Mouse (Mus musculus): Measurements from ENCODE around the gene Add3.
A peak's percentile ranks its signal among the peaks of the same experiment; 100 is the strongest.

Add3 gene

GRCm38 (mm10) chr19:53276902-53277707, 136.9 kb downstream of the Add3 start:
- no peak for DNase-seq

GRCm38 (mm10) chr19:53278491-53279415, 138.5 kb downstream of the Add3 start:
- DNase-seq = no peak

GRCm38 (mm10) chr19:53280254-53280653, 140.0 kb downstream of the Add3 start:
- DNase-seq = no peak

GRCm38 (mm10) chr19:53282571-53282970, 142.3 kb downstream of the Add3 start:
- no peak for DNase-seq

- DNase-seq = no peak
Measured at GRCm38 (mm10) chr19:53283742-53284141, 143.5 kb downstream of the Add3 start.

- DNase-seq = peak; percentile 67
Measured at GRCm38 (mm10) chr19:53284268-53285208, 144.3 kb downstream of the Add3 start.

- no peak for DNase-seq
Measured at GRCm38 (mm10) chr19:53296331-53297254, 156.3 kb downstream of the Add3 start.
